Comparison of ENCODE assay signal across 33 mouse cellular contexts in the genomic region with DNA sequence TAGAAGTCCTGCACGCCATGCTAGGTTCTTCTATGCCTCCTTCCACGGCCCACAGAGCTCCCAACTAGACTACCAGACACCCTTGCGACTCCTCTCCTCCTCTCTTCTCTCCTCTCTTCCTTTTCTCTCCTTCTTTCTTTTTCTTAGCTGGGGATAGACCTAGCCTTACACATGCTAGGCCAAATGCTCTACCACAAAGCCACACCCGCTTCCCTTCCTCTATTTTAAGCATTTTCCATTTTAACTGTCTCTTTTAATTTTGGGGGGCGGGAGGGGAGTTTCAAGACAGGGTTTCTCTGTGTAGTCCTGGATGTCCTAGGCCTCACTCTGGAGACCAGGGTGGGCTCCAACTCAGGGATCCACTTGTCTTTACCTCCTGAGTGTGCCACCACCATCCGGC. TPM values are rescaled to one million over a fixed set of nuclear protein-coding genes. Genes with fewer than 3 reads are reported as not detected.
DNase-seq lines count a peak whose midpoint lies in the region; ATAC-seq and TF ChIP-seq lines count a peak whose summit lies in the region.
"Had no signal": no experiment of that assay in that cellular context is flagged by ENCODE, and none has a peak within 500 bp of the region (broad histone marks: within the 10 kb centered on the region; RNA-seq: fewer than 3 reads in every experiment).

No protein-coding gene starts in this region.

- H3K9ac ChIP-seq in CH12.LX (ENCODE audit: insufficient read depth, low read depth): no peak overlapping the region
- H3K9ac ChIP-seq in hindbrain, embryonic 12.5 days: no peak overlapping the region
- H3K9ac ChIP-seq: heart, embryonic 12.5 days; hindbrain, embryonic 14.5 days; kidney, embryonic 15.5 days; limb, embryonic 12.5 days; liver, embryonic 14.5 days; lung, embryonic 15.5 days; neural tube, embryonic 15.5 days had no signal

- H3K4me3 ChIP-seq in spleen, adult 2 months (ENCODE audit: extremely low read depth, insufficient read depth, insufficient read length): no peak overlapping the region
- H3K4me3 ChIP-seq in CH12.LX (replicated peaks in 1 of 3; ENCODE audit: low read depth in 2 of 3, low read length in 2 of 3, poor library complexity in 1 of 3) (no peak overlapping the region), macrophage (ENCODE audit: inconsistent target) (no peak overlapping the region)
- no peak overlapping the region for H3K4me3 ChIP-seq in bone marrow, adult 2 months (replicated peaks; ENCODE audit: control insufficient read depth, low read depth, low read length)
- no peak overlapping the region for H3K4me3 ChIP-seq in hindbrain, embryonic 12.5 days
- H3K4me3 ChIP-seq: erythroblast, embryonic 14.5 days; heart, adult 2 months; heart, embryonic 12.5 days; kidney, embryonic 15.5 days; limb, embryonic 12.5 days; lung, embryonic 15.5 days; neural tube, embryonic 15.5 days had no signal

- no peak for DNase-seq in spleen, adult 2 months (ENCODE audit: low read depth in 1 of 2, low spot score in 2 of 2)
- no peak for DNase-seq in spleen, adult 18-20 months
- DNase-seq in CH12.LX (ENCODE audit: extremely low read depth): no peak
- DNase-seq in left cerebral cortex, adult 9 months (ENCODE audit: low spot score in 2 of 2): no peak
- DNase-seq: adrenal gland, postnatal 14 days; B cell, adult 2 months; cerebellum, adult 18-20 months; cerebellum, postnatal 10 days; heart, adult 2 months; heart, postnatal 4 days; kidney, adult 18-20 months; kidney, postnatal 25 days; midbrain, embryonic 14.5 days; retina, postnatal 1 day; right cerebral cortex, postnatal 25 days had no signal

- dilution Hi-C loops in CH12.LX (cut with MboI; ENCODE audit: extremely low pct_ligation_motif_present, extremely low pct_unique_long_range_greater_than_20kb, low sequenced_read_pairs): no loop called here

- no peak for TF ChIP-seq RAD21 in CH12.LX (IDR thresholded peaks at IDR 0.05; ENCODE audit: low read depth, low read length)

- H3K9me3 ChIP-seq in CH12.LX (replicated peaks; ENCODE audit: low read length): peaks cover 3% of the 10 kb centered on the region
- H3K9me3 ChIP-seq in hindbrain, embryonic 12.5 days (replicated peaks): no peaks in the 10 kb centered on the region
- H3K9me3 ChIP-seq: heart, embryonic 12.5 days; kidney, embryonic 15.5 days; limb, embryonic 12.5 days; lung, embryonic 15.5 days; neural tube, embryonic 15.5 days had no signal

- no peak overlapping the region for H3K4me2 ChIP-seq in CH12.LX (ENCODE audit: insufficient read depth, low read depth, poor library complexity, severe bottlenecking)
- no peak overlapping the region for H3K4me2 ChIP-seq in hindbrain, embryonic 12.5 days (replicated peaks)
- H3K4me2 ChIP-seq: heart, embryonic 12.5 days; hindbrain, embryonic 14.5 days; kidney, embryonic 15.5 days; limb, embryonic 12.5 days; lung, embryonic 15.5 days; neural tube, embryonic 15.5 days had no signal

- TF ChIP-seq CTCF in spleen, adult 2 months (IDR thresholded peaks at IDR 0.05; ENCODE audit: extremely low read depth, insufficient read depth, insufficient read length, insufficient replicate concordance): no peak
- no peak for TF ChIP-seq CTCF in CH12.LX (conservative IDR thresholded peaks at IDR 0.05 in 1 of 2, IDR thresholded peaks at IDR 0.05 in 1 of 2; ENCODE audit: low read depth in 2 of 2, low read length in 2 of 2)
- TF ChIP-seq CTCF in bone marrow, adult 2 months (IDR thresholded peaks at IDR 0.05; ENCODE audit: control insufficient read depth, insufficient read depth, low read length): no peak

- H3K27me3 ChIP-seq in spleen, adult 2 months (ENCODE audit: control insufficient read depth, insufficient read depth, low read length): no peaks in the 10 kb centered on the region
- H3K27me3 ChIP-seq in CH12.LX (replicated peaks): no peaks in the 10 kb centered on the region
- H3K27me3 ChIP-seq in hindbrain, embryonic 12.5 days: no peaks in the 10 kb centered on the region
- H3K27me3 ChIP-seq: heart, embryonic 12.5 days; kidney, embryonic 15.5 days; limb, embryonic 12.5 days; lung, embryonic 15.5 days; neural tube, embryonic 15.5 days; Patski had no signal

- ATAC-seq in hindbrain, embryonic 12.5 days (ENCODE audit: low FRiP score): no peak
- ATAC-seq: forebrain, embryonic 16.5 days; inflammation-experienced regulatory T-cells, adult 6 months; Patski had no signal

- no peak for TF ChIP-seq POLR2A in spleen, adult 2 months (IDR thresholded peaks at IDR 0.05; ENCODE audit: low read depth, low read length)
- no peak for TF ChIP-seq POLR2A in CH12.LX (IDR thresholded peaks at IDR 0.05; ENCODE audit: low read depth, low read length)
- no peak for TF ChIP-seq POLR2A in bone marrow, adult 2 months (IDR thresholded peaks at IDR 0.05; ENCODE audit: borderline replicate concordance, control insufficient read depth, low read depth, low read length)

- H3K36me3 ChIP-seq in spleen, adult 2 months (ENCODE audit: control insufficient read depth, insufficient read depth, low read length): no peaks in the 10 kb centered on the region
- H3K36me3 ChIP-seq in CH12.LX (replicated peaks in 1 of 2; ENCODE audit: control insufficient read depth in 1 of 2, insufficient read depth in 1 of 2, low read length in 1 of 2) (no peaks in the 10 kb centered on the region), macrophage (ENCODE audit: inconsistent target) (no peaks in the 10 kb centered on the region)
- H3K36me3 ChIP-seq in hindbrain, embryonic 12.5 days: no peaks in the 10 kb centered on the region
- H3K36me3 ChIP-seq: heart, embryonic 12.5 days; kidney, embryonic 15.5 days; limb, embryonic 12.5 days; lung, embryonic 15.5 days; neural tube, embryonic 15.5 days had no signal

- peaks cover 20% of the 10 kb centered on the region for H3K4me1 ChIP-seq in spleen, adult 2 months (ENCODE audit: control insufficient read depth, insufficient read depth, insufficient read length)
- peaks cover 0 to 27% of the 10 kb centered on the region in 2 experiments; a peak in 3 of 4 replicates for H3K4me1 ChIP-seq in CH12.LX (ENCODE audit: control insufficient read depth in 1 of 2, insufficient read depth in 2 of 2)
- peaks cover 10% of the 10 kb centered on the region; the same call in 1 of the 2 replicates for H3K4me1 ChIP-seq in bone marrow, adult 2 months (ENCODE audit: control insufficient read depth, insufficient read depth, low read length)
- H3K4me1 ChIP-seq in hindbrain, embryonic 12.5 days: peaks cover 15% of the 10 kb centered on the region

- peaks cover 17% of the 10 kb centered on the region for H3K79me2 ChIP-seq in CH12.LX (replicated peaks; ENCODE audit: control insufficient read depth, extremely low read depth, insufficient read depth, poor library complexity, severe bottlenecking)
- H3K79me2 ChIP-seq in macrophage (ENCODE audit: inconsistent target): peaks cover 31% of the 10 kb centered on the region

- 33% methylated on average over 6 of the region's 6 CpGs for WGBS in spleen, adult 2 months
- 29% methylated on average over 6 of the region's 6 CpGs for WGBS in bone marrow, adult 2 months
- WGBS in macrophage (ENCODE audit: missing documents): 41% methylated on average over 6 of the region's 6 CpGs
- WGBS in hindbrain, embryonic 12.5 days: 89% methylated on average over 6 of the region's 6 CpGs

- no peak for TF ChIP-seq EP300 in CH12.LX (IDR thresholded peaks at IDR 0.05; ENCODE audit: low read length)

- H3K27ac ChIP-seq in spleen, adult 2 months (ENCODE audit: insufficient read depth, low read length): peak overlapping the region; percentile 59
- no peak overlapping the region for H3K27ac ChIP-seq in CH12.LX (ENCODE audit: insufficient read depth, low read depth)
- peak overlapping the region; percentile 26 for H3K27ac ChIP-seq in bone marrow, adult 2 months (ENCODE audit: control insufficient read depth, insufficient read depth, low read depth, low read length, poor library complexity)
- H3K27ac ChIP-seq in macrophage: peak overlapping the region; percentile 15; the same call in 1 of the 2 replicates
- H3K27ac ChIP-seq in hindbrain, embryonic 12.5 days: no peak overlapping the region
- H3K27ac ChIP-seq: heart, adult 2 months; hindbrain, embryonic 14.5 days; kidney, embryonic 15.5 days; limb, embryonic 12.5 days; liver, embryonic 14.5 days; lung, embryonic 15.5 days; neural tube, embryonic 15.5 days; stomach, postnatal 0 days had no signal

- in situ Hi-C loops in CH12.LX (cut with MboI; ENCODE audit: low pct_ligation_motif_present, low pct_unique_long_range_greater_than_20kb, low sequenced_read_pairs): loop anchor here (5.0 kb wide), 1 partner anchor 94 kb away; the partner anchor contains the start of gene Qtrt1

RNA-seq across cellular contexts. Expression of gene Slc44a2, which starts 1.7 kb away (rescaled TPM):
- polyA plus RNA-seq in spleen, adult 2 months (2012; rRNA removed): 166 and 184 TPM in 2 replicates
- 27.4 and 36.5 TPM in 2 replicates for total RNA-seq in CH12.LX (2012; rRNA removed)
- 22.1 and 26.1 TPM in 2 replicates for total RNA-seq in CH12.LX (2014; rRNA removed)
- 52.5 and 62.9 TPM in 2 replicates for polyA plus RNA-seq in CH12.LX (2012; ENCODE audit: insufficient read length, low read depth)
- polyA plus RNA-seq in bone marrow, adult 2 months (2011; ENCODE audit: insufficient read depth, insufficient read length, low replicate concordance, missing spikeins): 57.3 and 106 TPM in 2 replicates
- total RNA-seq in macrophage (2018; cell fraction: chromatin; rRNA removed): 100 to 1,000 TPM in 1 of 26 experiments, 10 to 100 TPM in 25; 25.2 to 101 (median 61.2) TPM
- 10 to 100 TPM; 27.4 to 55.5 (median 40.7) TPM for total RNA-seq in macrophage (2018; cell fraction: cytosol; rRNA removed)
- 100 to 1,000 TPM in 1 of 26 experiments, 10 to 100 TPM in 25; 42.5 to 101 (median 72.8) TPM for total RNA-seq in macrophage (2018; cell fraction: nucleus; rRNA removed)
- polyA plus RNA-seq in macrophage (2018): 23.3 to 39.4 TPM (median 32.8 TPM) in 3 replicates
- polyA plus RNA-seq in hindbrain, embryonic 12.5 days (2016; fragmentation: Nextera tagmentation; extraction: Ambion mirVana): 86.8 and 93.2 TPM in 2 replicates

RNA-seq across cellular contexts. Expression of gene Ap1m2, which starts 6.7 kb away (rescaled TPM):
- polyA plus RNA-seq in spleen, adult 2 months (2012; rRNA removed): 2.0 and 2.5 TPM in 2 replicates
- 1.4 and 2.6 TPM in 2 replicates for total RNA-seq in CH12.LX (2012; rRNA removed)
- 0.51 TPM in 2 replicates for total RNA-seq in CH12.LX (2014; rRNA removed)
- 0.29 and 0.51 TPM in 2 replicates for polyA plus RNA-seq in CH12.LX (2012; ENCODE audit: insufficient read length, low read depth)
- polyA plus RNA-seq in bone marrow, adult 2 months (2011; ENCODE audit: insufficient read depth, insufficient read length, low replicate concordance, missing spikeins): 1.8 TPM in 1 of 2 replicates, not detected in the other
- under 1 TPM in 1 of 26 experiments, not detected in 25; 0.30 TPM for total RNA-seq in macrophage (2018; cell fraction: chromatin; rRNA removed)
- under 1 TPM in 4 of 26 experiments, not detected in 22; 0.04 to 0.17 (median 0.10) TPM for total RNA-seq in macrophage (2018; cell fraction: cytosol; rRNA removed)
- under 1 TPM in 4 of 26 experiments, not detected in 22; 0.22 to 0.47 (median 0.32) TPM for total RNA-seq in macrophage (2018; cell fraction: nucleus; rRNA removed)
- polyA plus RNA-seq in macrophage (2018): not detected in 3 replicates
- polyA plus RNA-seq in hindbrain, embryonic 12.5 days (2016; fragmentation: Nextera tagmentation; extraction: Ambion mirVana): 3.2 and 7.6 TPM in 2 replicates
- total RNA-seq: adrenal gland, postnatal 14 days; gastrocnemius, adult 8-10 months; gastrocnemius, postnatal 4 days; heart, adult 2 months; heart, postnatal 4 days had no signal
- polyA plus RNA-seq: erythroblast, embryonic 14.5 days; heart, postnatal 0 days; Patski had no signal

RNA-seq across cellular contexts. Expression of gene Cdkn2d, which starts 27.6 kb away (rescaled TPM):
- 87.4 and 115 TPM in 2 replicates for polyA plus RNA-seq in spleen, adult 2 months (2012; rRNA removed)
- total RNA-seq in CH12.LX (2012; rRNA removed): 9.7 and 12.6 TPM in 2 replicates
- total RNA-seq in CH12.LX (2014; rRNA removed): 7.1 and 7.3 TPM in 2 replicates
- polyA plus RNA-seq in CH12.LX (2012; ENCODE audit: insufficient read length, low read depth): 2.2 and 2.9 TPM in 2 replicates
- polyA plus RNA-seq in bone marrow, adult 2 months (2011; ENCODE audit: insufficient read depth, insufficient read length, low replicate concordance, missing spikeins): 84.1 and 99.0 TPM in 2 replicates
- total RNA-seq in macrophage (2018; cell fraction: chromatin; rRNA removed): 10 to 100 TPM in 1 of 26 experiments, 1 to 10 TPM in 20, under 1 TPM in 4, not detected in 1; 0.66 to 10.1 (median 2.3) TPM
- 10 to 100 TPM in 23 of 26 experiments, 1 to 10 TPM in 3; 7.1 to 20.2 (median 15.3) TPM for total RNA-seq in macrophage (2018; cell fraction: cytosol; rRNA removed)
- 10 to 100 TPM in 7 of 26 experiments, 1 to 10 TPM in 19; 3.1 to 18.0 (median 7.2) TPM for total RNA-seq in macrophage (2018; cell fraction: nucleus; rRNA removed)
- polyA plus RNA-seq in macrophage (2018): 6.1 to 12.6 TPM (median 9.8 TPM) in 3 replicates
- polyA plus RNA-seq in hindbrain, embryonic 12.5 days (2016; fragmentation: Nextera tagmentation; extraction: Ambion mirVana): 72.0 and 72.7 TPM in 2 replicates

RNA-seq across cellular contexts. Expression of gene Kri1, which starts 31.0 kb away (rescaled TPM):
- 40.8 and 43.1 TPM in 2 replicates for polyA plus RNA-seq in spleen, adult 2 months (2012; rRNA removed)
- total RNA-seq in CH12.LX (2012; rRNA removed) (55.5 and 62.6 TPM in 2 replicates), CH12.LX (2014; rRNA removed) (28.8 and 29.0 TPM in 2 replicates)
- polyA plus RNA-seq in CH12.LX (2012; ENCODE audit: insufficient read length, low read depth) (57.1 and 64.9 TPM in 2 replicates), macrophage (2018) (26.4 to 51.5 TPM (median 40.3 TPM) in 3 replicates)
- 50.1 and 105 TPM in 2 replicates for polyA plus RNA-seq in bone marrow, adult 2 months (2011; ENCODE audit: insufficient read depth, insufficient read length, low replicate concordance, missing spikeins)
- total RNA-seq in macrophage (2018; cell fraction: chromatin; rRNA removed): 100 to 1,000 TPM in 23 of 26 experiments, 10 to 100 TPM in 3; 86.2 to 201 (median 143) TPM
- total RNA-seq in macrophage (2018; cell fraction: cytosol; rRNA removed): 10 to 100 TPM; 19.2 to 38.5 (median 29.8) TPM
- total RNA-seq in macrophage (2018; cell fraction: nucleus; rRNA removed): 100 to 1,000 TPM in 4 of 26 experiments, 10 to 100 TPM in 22; 43.4 to 123 (median 71.4) TPM
- polyA plus RNA-seq in hindbrain, embryonic 12.5 days (2016; fragmentation: Nextera tagmentation; extraction: Ambion mirVana): 18.1 and 23.6 TPM in 2 replicates

RNA-seq across cellular contexts. Expression of gene Ilf3, which starts 48.9 kb away (rescaled TPM):
- 54.2 and 59.6 TPM in 2 replicates for polyA plus RNA-seq in spleen, adult 2 months (2012; rRNA removed)
- total RNA-seq in CH12.LX (2012; rRNA removed): 77.3 TPM in 2 replicates
- total RNA-seq in CH12.LX (2014; rRNA removed): 72.8 and 75.8 TPM in 2 replicates
- polyA plus RNA-seq in CH12.LX (2012; ENCODE audit: insufficient read length, low read depth): 128 and 145 TPM in 2 replicates
- polyA plus RNA-seq in bone marrow, adult 2 months (2011; ENCODE audit: insufficient read depth, insufficient read length, low replicate concordance, missing spikeins): 24.2 and 40.1 TPM in 2 replicates
- total RNA-seq in macrophage (2018; cell fraction: chromatin; rRNA removed): 100 to 1,000 TPM in 25 of 26 experiments, 10 to 100 TPM in 1; 91.4 to 349 (median 167) TPM
- total RNA-seq in macrophage (2018; cell fraction: cytosol; rRNA removed): 10 to 100 TPM; 25.3 to 42.3 (median 32.5) TPM
- total RNA-seq in macrophage (2018; cell fraction: nucleus; rRNA removed): 100 to 1,000 TPM in 16 of 26 experiments, 10 to 100 TPM in 10; 78.0 to 241 (median 106) TPM
- 35.3 to 40.5 TPM (median 35.7 TPM) in 3 replicates for polyA plus RNA-seq in macrophage (2018)
- polyA plus RNA-seq in hindbrain, embryonic 12.5 days (2016; fragmentation: Nextera tagmentation; extraction: Ambion mirVana): 283 and 294 TPM in 2 replicates

Comparison
In these comparisons a context has a peak if more than half of its experiments do, and no peak if none do; other contexts are left out.
1. H3K27ac ChIP-seq: peak in spleen, adult 2 months (single experiment), bone marrow, adult 2 months (single experiment) and macrophage (single experiment); none in CH12.LX (single experiment) and hindbrain, embryonic 12.5 days (single experiment).